Mouse (Mus musculus) mouse trophoblast stem cell (cell line): ENCODE results near the gene Col9a1.

Experiments
- in situ Hi-C, 2 experiments: fragments of 300-500 bp; cut with MseI, MboI; formaldehyde crosslinking; loops; 2 replicates in 1 of 2; 3 replicates in 1 of 2; pipeline ENCODE4 v1.15.1; 2025

Col9a1 gene

GRCm38 (mm10) chr1:24177224-24177851 lies at the start of gene Col9a1:
Col9a1 (plus strand) TSS chr1:24177610.
- in situ Hi-C loops = no loop called here

- in situ Hi-C loops = no loop called here
Observed at GRCm38 (mm10) chr1:24127866-24128265, 49.5 kb upstream of the Col9a1 start.

- in situ Hi-C loops = loop anchor here in 1 of 2 experiments (10.0 kb wide), 1 partner anchor 111 kb away; no protein-coding TSS in a partner anchor
Observed at GRCm38 (mm10) chr1:24133853-24134252, 43.6 kb upstream of the Col9a1 start.

GRCm38 (mm10) chr1:24134792-24135191 lies 42.6 kb upstream of the Col9a1 start:
- in situ Hi-C loops = loop anchor here in 1 of 2 experiments (10.0 kb wide), 1 partner anchor 110 kb away; no protein-coding TSS in a partner anchor

- in situ Hi-C loops = loop anchor here in 1 of 2 experiments (10.0 kb wide), 1 partner anchor 108 kb away; no protein-coding TSS in a partner anchor
Observed at GRCm38 (mm10) chr1:24137133-24137532, 40.3 kb upstream of the Col9a1 start.

- in situ Hi-C loops = no loop called here
Observed at GRCm38 (mm10) chr1:24140555-24140954, 36.9 kb upstream of the Col9a1 start.

- in situ Hi-C loops = no loop called here
Observed at GRCm38 (mm10) chr1:24143504-24143903, 33.9 kb upstream of the Col9a1 start.

GRCm38 (mm10) chr1:24157751-24158150 lies 19.7 kb upstream of the Col9a1 start:
- in situ Hi-C loops = no loop called here

GRCm38 (mm10) chr1:24169410-24169809 lies 8.0 kb upstream of the Col9a1 start:
- in situ Hi-C loops = loop anchor here in 1 of 2 experiments (10.0 kb wide), 1 partner anchor 345 kb away; no protein-coding TSS in a partner anchor

- in situ Hi-C loops = no loop called here
Observed at GRCm38 (mm10) chr1:24171205-24171866, 6.1 kb upstream of the Col9a1 start.

- in situ Hi-C loops = no loop called here
Observed at GRCm38 (mm10) chr1:24171898-24172297, 5.5 kb upstream of the Col9a1 start.

GRCm38 (mm10) chr1:24172656-24173055 lies 4.8 kb upstream of the Col9a1 start:
- in situ Hi-C loops = no loop called here

- in situ Hi-C loops = no loop called here
Observed at GRCm38 (mm10) chr1:24175761-24176160, 1.6 kb upstream of the Col9a1 start.

GRCm38 (mm10) chr1:24179856-24180255 lies 2.4 kb downstream of the Col9a1 start:
- in situ Hi-C loops = no loop called here

- in situ Hi-C loops = no loop called here
Observed at GRCm38 (mm10) chr1:24184981-24185380, 7.6 kb downstream of the Col9a1 start.

- in situ Hi-C loops = no loop called here
Observed at GRCm38 (mm10) chr1:24186964-24187363, 9.6 kb downstream of the Col9a1 start.

GRCm38 (mm10) chr1:24191668-24192067 lies 14.3 kb downstream of the Col9a1 start:
- in situ Hi-C loops = no loop called here

- in situ Hi-C loops = no loop called here
Observed at GRCm38 (mm10) chr1:24194111-24194510, 16.7 kb downstream of the Col9a1 start.

- in situ Hi-C loops = no loop called here
Observed at GRCm38 (mm10) chr1:24195070-24195840, 17.8 kb downstream of the Col9a1 start.

GRCm38 (mm10) chr1:24195951-24196517 lies 18.6 kb downstream of the Col9a1 start:
- in situ Hi-C loops = no loop called here

- in situ Hi-C loops = no loop called here
Observed at GRCm38 (mm10) chr1:24211621-24212385, 34.4 kb downstream of the Col9a1 start.
